Mouse (Mus musculus) ES-CJ7 (cell line): Measurements from ENCODE around the gene Ush2a.

Experiments used
- DNase-seq: peaks from one replicate; pipeline ENCODE4 v3.0.0; 2011; ENCODE audit warnings: low read depth, low spot score

The Ush2a gene

GRCm38 (mm10) chr1:188541492-188541891 is 279.7 kb downstream of the Ush2a start:
- no peak for DNase-seq

DNA sequence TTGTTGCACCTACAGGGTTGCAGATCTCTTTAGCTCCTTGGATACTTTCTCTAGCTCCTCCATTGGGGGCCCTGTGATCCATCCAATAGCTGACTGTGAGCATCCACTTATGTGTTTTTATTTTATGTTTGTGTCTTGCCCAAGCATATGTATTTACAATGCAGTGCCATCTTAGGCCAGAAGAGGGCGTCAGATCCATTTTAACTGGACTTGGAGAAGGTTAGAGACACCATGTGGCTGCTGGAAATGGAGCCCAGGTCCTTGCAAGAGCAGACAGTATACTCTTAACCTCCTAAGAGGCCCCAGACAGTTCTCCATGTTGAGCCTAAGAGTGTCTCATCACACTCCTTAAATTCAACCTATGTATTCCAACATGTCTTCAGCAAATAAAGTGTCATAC is 281.5 kb downstream of the Ush2a start:
- peak; percentile 66 for DNase-seq

- DNase-seq: no peak
Measured at GRCm38 (mm10) chr1:188549686-188550085, 287.9 kb downstream of the Ush2a start.

DNA sequence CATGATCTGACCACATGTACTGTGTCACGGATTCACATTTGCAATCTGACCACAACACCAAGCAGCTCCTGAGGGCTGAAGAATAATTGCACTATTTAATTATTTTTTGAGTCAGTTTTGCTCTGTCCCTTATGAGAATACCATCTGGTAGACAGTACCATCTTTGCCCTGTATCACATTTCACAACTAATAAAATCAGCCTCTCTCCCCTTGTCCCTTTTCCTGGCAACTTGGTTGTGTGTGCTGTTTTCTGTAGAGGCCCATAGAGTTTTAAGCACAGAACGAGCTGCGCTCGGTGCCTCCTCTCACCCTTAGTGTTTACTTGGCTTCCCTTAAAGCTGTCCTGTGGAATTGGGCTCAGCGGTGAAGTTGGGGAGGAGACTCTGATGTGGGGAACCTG is 290.0 kb downstream of the Ush2a start:
- no peak for DNase-seq

- DNase-seq: no peak
Measured at GRCm38 (mm10) chr1:188558911-188559310, 297.1 kb downstream of the Ush2a start.

DNA sequence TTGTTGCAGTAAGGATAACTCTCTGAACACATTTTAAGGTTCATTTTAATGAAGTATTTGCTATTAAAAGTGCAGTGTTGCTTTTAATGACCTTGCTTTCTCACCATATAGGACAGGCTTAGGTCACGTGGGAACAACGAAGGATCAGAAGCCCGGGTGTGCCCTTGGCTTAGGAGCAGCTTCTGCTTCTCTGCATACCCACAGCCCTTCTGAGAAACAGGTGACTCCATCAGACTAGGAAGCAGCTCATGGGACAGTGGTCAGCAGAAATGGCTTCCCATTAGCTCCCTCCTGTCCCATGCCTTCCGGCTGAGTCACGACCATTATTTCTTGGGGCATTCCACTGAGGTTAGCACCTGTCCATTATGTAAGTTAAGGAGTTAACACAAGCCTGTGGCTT is 304.4 kb downstream of the Ush2a start:
- DNase-seq: no peak

DNA sequence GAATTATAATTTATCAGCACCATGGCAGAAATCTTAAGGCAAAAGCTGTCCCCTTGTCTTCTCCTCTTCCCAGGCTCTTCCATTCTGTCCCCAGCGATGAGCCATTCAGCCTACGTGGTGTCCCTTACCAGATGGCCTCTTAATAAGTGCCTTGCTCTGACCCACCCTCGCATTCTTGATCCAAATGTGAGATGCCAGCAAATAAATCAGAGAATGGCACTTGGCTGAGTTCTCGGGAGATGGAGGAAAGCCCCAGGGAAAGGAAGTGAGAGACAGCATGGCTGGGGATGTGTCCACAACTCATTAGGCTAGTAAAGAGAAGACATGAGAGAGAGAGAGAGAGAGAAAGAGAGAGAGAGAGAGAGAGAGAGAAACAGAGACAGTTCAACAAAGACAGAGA is 305.7 kb downstream of the Ush2a start:
- DNase-seq: no peak

DNA sequence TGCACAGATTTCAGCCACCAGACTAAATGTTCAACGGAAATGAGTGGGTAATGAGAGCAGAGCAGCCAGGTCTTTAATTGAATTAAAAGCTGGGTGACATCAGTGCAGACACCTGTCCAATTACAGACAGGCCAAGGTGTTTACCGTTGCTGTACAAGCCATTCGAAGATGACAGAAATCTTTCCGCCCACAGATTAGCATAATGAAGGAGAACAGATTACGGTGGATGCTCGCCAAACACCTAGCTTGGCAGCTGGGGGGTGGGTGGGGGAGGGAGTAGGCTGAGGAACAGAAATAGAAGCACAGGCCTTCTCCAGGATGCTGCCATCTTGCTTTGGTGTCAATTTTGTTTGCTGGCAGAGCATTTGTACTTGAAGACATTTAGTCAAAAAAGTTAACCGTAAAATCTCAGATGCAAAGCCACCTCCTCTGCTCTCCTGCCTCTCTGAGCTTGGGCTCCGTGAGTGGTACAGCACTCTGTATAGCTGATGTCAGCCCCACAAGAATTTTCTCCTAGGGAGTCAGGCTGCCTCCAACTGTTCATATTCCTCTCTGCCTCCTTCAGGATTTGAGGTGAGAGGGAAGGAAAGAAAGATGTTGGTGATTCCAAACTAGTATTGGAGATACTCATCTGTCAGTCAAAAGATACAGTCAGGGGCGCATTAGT is 306.6 kb downstream of the Ush2a start:
- no peak for DNase-seq

DNA sequence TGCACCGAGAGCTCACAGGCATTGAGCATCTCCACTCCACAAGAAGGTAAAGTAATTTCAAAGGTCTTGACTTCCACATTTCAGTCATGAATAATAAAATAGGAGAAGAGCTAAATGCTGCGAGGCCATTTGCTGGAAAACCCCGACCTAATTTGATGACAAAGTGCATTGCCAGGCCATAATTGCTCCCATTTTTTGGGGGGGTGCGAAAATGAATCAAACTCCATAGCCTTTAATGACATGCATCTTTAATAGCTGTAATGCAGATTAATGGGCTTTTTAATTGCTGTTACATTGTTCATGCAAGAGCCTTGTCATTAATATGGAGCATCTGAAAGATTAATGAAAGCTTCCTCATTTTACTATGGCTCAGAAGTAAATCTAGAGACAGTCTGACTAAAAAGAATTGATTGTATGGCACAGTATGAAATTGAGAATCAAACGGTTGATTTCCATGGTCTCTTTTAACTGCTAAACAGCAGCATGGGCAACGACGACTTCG is 314.5 kb downstream of the Ush2a start:
- DNase-seq: no peak

- DNase-seq: no peak
Measured at GRCm38 (mm10) chr1:188577376-188577775, 315.6 kb downstream of the Ush2a start.

DNA sequence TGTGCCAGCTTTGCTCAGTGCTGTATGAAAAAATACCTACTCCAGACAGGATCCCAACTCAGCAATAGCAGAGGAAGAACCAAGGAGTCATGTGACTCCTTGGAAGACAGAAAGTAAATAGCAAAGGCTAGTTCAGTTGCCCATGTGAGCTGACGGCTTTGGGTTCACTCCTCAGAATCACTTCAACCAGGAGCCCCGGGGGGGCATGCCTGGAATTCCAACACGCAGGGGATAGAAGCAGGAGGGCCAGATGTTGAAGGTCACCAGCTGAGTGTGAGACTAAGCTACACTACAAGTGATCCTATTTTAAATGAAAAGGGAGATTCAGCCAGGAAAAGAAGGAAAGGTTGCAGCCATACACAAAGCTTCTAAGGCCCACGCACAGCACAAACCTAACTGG is 319.3 kb downstream of the Ush2a start:
- DNase-seq: peak; percentile 58

GRCm38 (mm10) chr1:188595251-188595650 is 333.4 kb downstream of the Ush2a start:
- DNase-seq: no peak

GRCm38 (mm10) chr1:188598052-188598451 is 336.2 kb downstream of the Ush2a start:
- DNase-seq: peak; percentile 15

DNA sequence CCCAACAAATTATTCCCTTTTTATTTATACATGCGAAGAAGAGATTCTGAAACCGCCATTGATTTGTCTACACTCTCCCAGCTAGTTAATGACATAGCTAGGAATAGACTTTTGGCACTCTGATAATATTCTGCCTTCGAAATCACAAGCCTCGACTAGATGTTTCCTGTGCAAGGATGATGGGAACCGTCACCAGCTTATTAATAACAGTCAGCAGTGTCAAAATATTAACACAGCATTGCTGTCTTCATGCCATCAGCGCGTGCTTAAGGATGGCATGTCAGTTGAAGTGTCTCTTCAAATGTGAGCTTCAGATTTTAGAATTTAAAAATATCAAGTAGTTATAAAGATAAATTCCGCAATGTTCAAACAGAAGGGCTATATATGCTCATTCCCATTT is 337.3 kb downstream of the Ush2a start:
- DNase-seq: no peak

GRCm38 (mm10) chr1:188606450-188606849 is 344.6 kb downstream of the Ush2a start:
- DNase-seq: peak; percentile 28

DNA sequence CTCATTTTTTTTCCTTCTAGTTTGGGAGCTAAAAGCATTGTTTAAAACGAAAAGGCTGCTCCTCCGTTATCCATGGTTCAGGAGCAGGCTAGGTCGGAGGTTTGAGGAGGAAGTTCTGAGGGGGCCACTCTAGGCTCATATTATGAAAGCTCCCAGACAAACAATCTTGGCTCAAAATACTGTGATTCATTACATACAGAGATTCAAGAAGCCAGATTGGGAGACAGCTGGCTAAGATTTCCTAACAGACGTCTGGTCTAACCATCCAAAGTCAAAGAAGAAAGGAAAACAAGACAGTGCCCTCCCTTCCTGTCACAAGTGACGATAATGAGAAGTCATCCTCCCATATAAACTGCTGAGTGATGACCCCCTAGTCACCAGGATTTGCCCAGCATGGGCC is 354.7 kb downstream of the Ush2a start:
- no peak for DNase-seq

GRCm38 (mm10) chr1:188633736-188634135 is 371.9 kb downstream of the Ush2a start:
- DNase-seq: peak; percentile 30

DNA sequence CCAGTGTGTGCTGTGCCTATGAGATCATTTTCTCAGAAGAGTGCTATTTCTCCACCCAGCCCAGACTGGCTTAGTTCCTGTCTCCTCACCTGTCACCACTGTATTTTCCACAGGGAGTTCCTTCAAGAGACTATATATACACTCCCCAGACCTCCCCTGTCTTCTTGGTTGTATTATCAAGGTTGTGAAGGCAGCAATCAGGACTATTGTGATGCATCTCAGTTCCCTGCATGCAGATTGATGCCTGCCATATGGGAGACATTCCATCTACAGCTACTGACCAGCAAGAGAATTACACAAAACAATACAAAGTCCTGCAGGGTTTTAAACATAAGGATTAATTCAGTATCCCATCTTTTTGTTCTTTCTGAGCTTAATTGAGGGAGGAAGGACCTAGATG is 377.8 kb downstream of the Ush2a start:
- DNase-seq: peak; percentile 28

DNA sequence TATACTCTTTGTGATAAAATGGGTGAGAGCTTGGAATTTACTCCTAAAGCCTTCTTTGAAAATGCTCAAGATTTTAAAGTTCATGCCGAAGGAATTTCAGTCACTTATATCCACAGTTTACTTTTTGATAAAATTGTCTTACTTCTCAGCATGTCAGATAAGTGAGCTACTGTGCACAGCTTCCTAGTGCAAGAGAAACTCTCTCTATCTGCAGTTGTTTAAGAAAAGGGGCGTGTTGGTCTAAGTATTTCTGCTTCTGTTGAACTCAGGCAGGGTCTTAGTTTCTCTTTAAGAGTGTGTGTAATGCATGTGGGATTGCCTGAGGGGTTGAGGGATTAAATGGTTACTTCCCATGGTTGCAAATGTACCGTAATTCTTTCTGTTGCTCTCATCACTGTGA is 381.3 kb downstream of the Ush2a start:
- DNase-seq: no peak

DNA sequence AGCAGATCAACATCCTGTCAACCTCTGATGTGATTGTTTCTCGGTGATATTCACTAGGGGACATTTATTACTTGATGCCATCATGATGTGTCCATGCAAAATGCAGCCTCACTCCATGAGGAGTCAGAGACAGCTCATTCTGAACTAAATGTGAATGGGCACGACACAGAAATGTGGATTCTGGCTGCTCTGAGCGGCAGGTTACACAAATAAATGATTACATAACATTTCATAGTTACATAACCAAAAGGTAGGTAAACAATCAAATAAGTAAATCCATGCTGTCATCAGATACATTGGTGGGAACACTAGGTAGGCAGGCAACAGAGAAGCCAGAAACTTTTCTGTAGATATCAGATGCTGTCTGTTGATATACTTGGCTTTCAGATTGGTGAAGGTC is 391.2 kb downstream of the Ush2a start:
- DNase-seq: no peak

DNA sequence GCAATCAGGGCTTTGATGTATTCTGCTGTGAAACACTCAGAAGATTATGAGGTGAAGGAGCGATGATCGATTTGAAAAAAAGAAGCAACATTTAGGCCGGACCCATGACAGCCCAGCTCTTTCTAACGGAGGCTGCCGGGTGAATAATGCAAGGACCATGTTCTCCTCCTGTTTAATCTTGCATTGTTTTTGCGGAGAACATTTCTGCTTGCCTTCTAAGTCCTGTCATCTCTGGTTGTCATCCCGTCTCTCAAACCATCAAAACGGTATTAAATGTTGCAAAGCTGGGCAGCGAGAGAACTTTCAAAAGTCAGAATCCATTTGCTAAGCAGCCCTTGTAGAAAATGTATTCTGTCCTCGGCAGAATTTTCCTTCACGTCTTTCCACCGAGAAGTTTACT is 394.3 kb downstream of the Ush2a start:
- DNase-seq: no peak

DNA sequence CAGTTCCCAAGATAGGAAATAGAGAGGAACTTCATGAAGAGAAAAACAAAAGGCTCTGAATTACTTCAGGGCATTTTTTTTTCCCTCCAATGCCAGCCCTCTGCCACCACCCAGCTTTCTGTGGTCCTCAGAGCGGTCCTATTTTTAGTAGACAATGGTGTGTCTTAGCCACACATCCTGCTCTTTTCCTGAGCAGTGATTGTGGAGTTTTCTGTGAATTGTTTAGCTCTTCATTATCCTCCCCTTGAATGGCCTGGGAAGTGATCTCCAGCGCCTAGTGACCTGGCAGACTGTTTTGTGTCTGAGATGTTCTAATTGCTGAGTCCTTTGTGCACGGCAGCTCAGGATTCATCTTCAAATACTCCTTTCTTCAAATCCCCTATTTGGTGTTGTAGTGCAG is 397.3 kb downstream of the Ush2a start:
- no peak for DNase-seq

DNA sequence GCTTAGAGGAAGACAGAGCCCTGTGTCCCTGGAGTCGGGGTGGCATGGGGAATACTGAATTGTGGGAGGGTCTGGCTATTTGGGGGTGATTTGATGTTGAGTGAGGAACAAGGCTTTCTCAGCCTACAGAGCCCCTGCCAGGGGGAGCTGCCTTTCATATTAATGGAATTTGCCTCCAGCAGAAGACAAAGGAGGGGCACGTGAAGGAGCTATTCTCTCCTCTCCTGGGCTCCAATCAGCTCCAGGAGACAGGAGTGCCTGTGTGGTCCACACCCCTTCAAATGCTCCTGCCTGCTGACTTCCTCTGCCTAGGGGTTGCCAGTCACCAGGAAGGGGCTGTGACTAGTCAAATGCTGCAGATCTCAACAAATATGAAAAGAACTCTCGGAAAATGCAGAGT is 398.5 kb downstream of the Ush2a start:
- DNase-seq: peak; percentile 80

- peak; percentile 8 for DNase-seq
Measured at GRCm38 (mm10) chr1:188660882-188661281, 399.1 kb downstream of the Ush2a start.
